Mouse (Mus musculus) intestine, embryonic 14.5 days (tissue): Measurements from ENCODE around the gene Dscam. TPM values are rescaled to one million over a fixed set of nuclear protein-coding genes. Genes with fewer than 3 reads are reported as not detected.
A peak's percentile ranks its signal among the peaks of the same experiment; 100 is the strongest.

Experiments
- ATAC-seq: fragments of 200-750 bp; cut with Nextera tagmentation; replicated peaks from 2 replicates; pipeline ENCODE4 v1.8.0; 2017; ENCODE audit warnings: low read depth, moderate number of reproducible peaks, moderate TSS enrichment, moderate library complexity; ENCODE audit not compliant: low FRiP score, low TSS enrichment
- DNase-seq: peaks from one replicate; pipeline ENCODE4 v3.0.0-alpha.2; 2018; ENCODE audit warnings: low spot score
- H3K27ac ChIP-seq: fragments of 300-500 bp; sonication (generic); 2 replicates; pipeline ENCODE4 v1.5.1; 2014; ENCODE audit warnings: low read depth, mild to moderate bottlenecking, control low read depth
- H3K27me3 ChIP-seq: fragments of 300-500 bp; sonication (generic); replicated peaks from 2 replicates; pipeline ENCODE4 v1.6.1; 2014; ENCODE audit warnings: low read length, control low read depth; ENCODE audit not compliant: control insufficient read depth, insufficient read depth
- H3K36me3 ChIP-seq: fragments of 300-500 bp; sonication (generic); 2 replicates; pipeline ENCODE4 v1.6.1; 2014; ENCODE audit warnings: low read length, control low read depth; ENCODE audit not compliant: control insufficient read depth, insufficient read depth
- H3K4me1 ChIP-seq: fragments of 300-500 bp; sonication (generic); replicated peaks from 2 replicates; pipeline ENCODE4 v1.6.1; 2014; ENCODE audit warnings: low read length, control low read depth, mixed read lengths; ENCODE audit not compliant: control insufficient read depth, insufficient read depth
- H3K4me2 ChIP-seq: fragments of 300-500 bp; sonication (generic); 2 replicates; pipeline ENCODE4 v1.6.1; 2014; ENCODE audit warnings: low read length
- H3K4me3 ChIP-seq: fragments of 300-500 bp; sonication (generic); 2 replicates; pipeline ENCODE4 v1.5.1; 2014; ENCODE audit warnings: low read depth, low read length, control low read depth, mixed read lengths
- H3K9ac ChIP-seq: fragments of 300-500 bp; sonication (generic); 2 replicates; pipeline ENCODE4 v1.6.1; 2014; ENCODE audit warnings: mild to moderate bottlenecking, low read length
- H3K9me3 ChIP-seq: fragments of 300-500 bp; sonication (generic); 2 replicates; pipeline ENCODE4 v1.6.1; 2016; ENCODE audit warnings: low read length, control low read depth; ENCODE audit not compliant: control insufficient read depth
- WGBS: fragments of 180-500 bp; shearing (Covaris S2); extraction: QIAGEN DNeasy Blood & Tissue Kit; methylation state at CpG from one replicate; pipeline ENCODE4 v1.1.7; 2014; 5-methylcytosine and 5-hydroxymethylcytosine counted together
- polyA plus RNA-seq: library from polyadenylated mRNA; unstranded; fragments of >200 nt; fragmentation: Nextera tagmentation; extraction: Ambion mirVana; gene quantifications from 2 replicates; pipeline ENCODE4 v1.2.1, GENCODE M21; 2014

The Dscam gene
- polyA plus RNA-seq, 1 experiment from 2014 or later = 0.37 TPM

GRCm38 (mm10) chr16:96563350-96564257, 606.9 kb downstream of the Dscam start:
- H3K36me3 ChIP-seq = no peaks in the 10 kb centered on the region
- H3K27me3 ChIP-seq = no peaks in the 10 kb centered on the region
- WGBS = 47% methylated on average over 8 of the region's 8 CpGs
- no peak for ATAC-seq
- no peak overlapping the region for H3K4me3 ChIP-seq
- 0 out of 2 replicates have a peak, but pooled peaks cover 6% of the 10 kb centered on the region for H3K4me1 ChIP-seq
- H3K9me3 ChIP-seq = no peaks in the 10 kb centered on the region
- no peak overlapping the region for H3K9ac ChIP-seq
- H3K4me2 ChIP-seq = no peak overlapping the region
- 0 out of 2 replicates have a peak overlapping the region, but pooled peaks have one; percentile 16 for H3K27ac ChIP-seq
- DNase-seq = no peak

- Histone ChIP-seq H3K9me3 (no peaks in the 10 kb centered on the region), H3K9ac (no peak overlapping the region), H3K4me2 (no peak overlapping the region), H3K4me3 (no peak overlapping the region), H3K36me3 (no peaks in the 10 kb centered on the region), H3K4me1 (0 out of 2 replicates have a peak, but pooled peaks cover 6% of the 10 kb centered on the region), H3K27ac (no peak overlapping the region), H3K27me3 (no peaks in the 10 kb centered on the region)
- DNase-seq = no peak
- no peak for ATAC-seq
Observed at GRCm38 (mm10) chr16:96559796-96560195, 610.8 kb downstream of the Dscam start.

GRCm38 (mm10) chr16:96558341-96558740, 612.2 kb downstream of the Dscam start:
- H3K9ac ChIP-seq = no peak overlapping the region
- WGBS = 93% methylated on average over 1 of the region's 1 CpGs
- H3K36me3 ChIP-seq = no peaks in the 10 kb centered on the region
- ATAC-seq (no peak), DNase-seq (no peak)
- H3K9me3 ChIP-seq = no peaks in the 10 kb centered on the region
- H3K27me3 ChIP-seq = no peaks in the 10 kb centered on the region
- H3K4me3 ChIP-seq = no peak overlapping the region
- no peaks in the 10 kb centered on the region for H3K4me1 ChIP-seq
- H3K4me2 ChIP-seq = no peak overlapping the region
- H3K27ac ChIP-seq = no peak overlapping the region

GRCm38 (mm10) chr16:96556621-96557020, 613.9 kb downstream of the Dscam start:
- Histone ChIP-seq H3K9ac (no peak overlapping the region), H3K27me3 (no peaks in the 10 kb centered on the region), H3K27ac (no peak overlapping the region), H3K4me3 (no peak overlapping the region), H3K4me2 (no peak overlapping the region), H3K9me3 (no peaks in the 10 kb centered on the region), H3K36me3 (no peaks in the 10 kb centered on the region), H3K4me1 (no peaks in the 10 kb centered on the region)
- 78% methylated on average over 3 of the region's 3 CpGs for WGBS
- DNase-seq = no peak
- no peak for ATAC-seq

- Histone ChIP-seq H3K4me2 (no peak overlapping the region), H3K4me1 (no peaks in the 10 kb centered on the region), H3K4me3 (no peak overlapping the region), H3K27ac (no peak overlapping the region), H3K9ac (no peak overlapping the region), H3K36me3 (no peaks in the 10 kb centered on the region), H3K9me3 (no peaks in the 10 kb centered on the region), H3K27me3 (no peaks in the 10 kb centered on the region)
- WGBS = 71% methylated on average over 4 of the region's 4 CpGs
- DNase-seq = no peak
- ATAC-seq = no peak
Observed at GRCm38 (mm10) chr16:96555412-96555811, 615.1 kb downstream of the Dscam start.

GRCm38 (mm10) chr16:96552680-96553079, 617.9 kb downstream of the Dscam start:
- Histone ChIP-seq H3K9ac (no peak overlapping the region), H3K4me1 (no peaks in the 10 kb centered on the region), H3K36me3 (no peaks in the 10 kb centered on the region), H3K9me3 (no peaks in the 10 kb centered on the region), H3K27me3 (no peaks in the 10 kb centered on the region), H3K4me3 (no peak overlapping the region), H3K27ac (no peak overlapping the region), H3K4me2 (no peak overlapping the region)
- WGBS = 69% methylated on average over 2 of the region's 2 CpGs
- ATAC-seq (no peak), DNase-seq (no peak)

- WGBS = 82% methylated on average over 2 of the region's 2 CpGs
- no peak for DNase-seq
Observed at GRCm38 (mm10) chr16:96541056-96541455, 629.5 kb downstream of the Dscam start.

More at GRCm38 (mm10) chr16:96541056-96541455, 629.5 kb downstream of the Dscam start:
- H3K9me3 ChIP-seq = no peaks in the 10 kb centered on the region
- no peak overlapping the region for H3K4me3 ChIP-seq
- H3K27ac ChIP-seq = no peak overlapping the region
- no peak for ATAC-seq
- H3K27me3 ChIP-seq = no peaks in the 10 kb centered on the region
- H3K4me2 ChIP-seq = no peak overlapping the region
- H3K4me1 ChIP-seq = peaks cover 6% of the 10 kb centered on the region; the same call in 1 of the 2 replicates
- no peak overlapping the region for H3K9ac ChIP-seq
- no peaks in the 10 kb centered on the region for H3K36me3 ChIP-seq
